Mouse (Mus musculus) embryonic fibroblast, embryonic 13.5 days (primary cell): ENCODE measurements around the gene Ppp1r3a. TPM values are rescaled to one million over a fixed set of nuclear protein-coding genes. Genes with fewer than 3 reads are reported as not detected.

Experiments
- H3K27ac ChIP-seq: 2 replicates; pipeline ENCODE4 v1.5.1; 2012; ENCODE audit warnings: low read length, control low read depth, inconsistent platforms; ENCODE audit not compliant: insufficient read depth
- H3K4me1 ChIP-seq: 2 replicates; pipeline ENCODE4 v1.6.1; 2011; ENCODE audit warnings: low read length; ENCODE audit not compliant: control insufficient read depth, insufficient read depth
- H3K4me3 ChIP-seq: 2 replicates; pipeline ENCODE4 v1.5.1; 2011; ENCODE audit warnings: mild to moderate bottlenecking, control low read depth, low read length; ENCODE audit not compliant: insufficient read depth
- CTCF ChIP-seq: IDR thresholded peaks from 2 replicates; pipeline ENCODE4 v1.5.1; 2011; ENCODE audit warnings: mild to moderate bottlenecking, control low read depth, low read length, moderate library complexity, borderline replicate concordance; ENCODE audit not compliant: insufficient read depth
- POLR2A ChIP-seq: IDR thresholded peaks from 2 replicates; pipeline ENCODE4 v1.6.1; 2011; ENCODE audit warnings: low read depth, mild to moderate bottlenecking, control low read depth, low read length, moderate library complexity
- polyA plus RNA-seq: library from polyadenylated mRNA; stranded (reverse); fragments of >200 nt; gene quantifications from 2 replicates; pipeline ENCODE4 v1.2.4, GENCODE M21; 2011; ENCODE audit warnings: low read depth; ENCODE audit not compliant: missing spikeins, insufficient read length

The Ppp1r3a gene
- polyA plus RNA-seq = 0.10 and 0.14 TPM in 2 replicates

GRCm38 (mm10) chr6:14754901-14755591, at the start of gene Ppp1r3a:
Ppp1r3a (minus strand) TSS chr6:14755274.
- Histone ChIP-seq H3K4me1 (no peaks in the 10 kb centered on the region), H3K27ac (no peak within 1 kb of the TSS), H3K4me3 (no peak within 1 kb of the TSS)
- TF ChIP-seq CTCF (no peak), POLR2A (no peak)

- Histone ChIP-seq H3K27ac (no peak overlapping the region), H3K4me3 (no peak overlapping the region), H3K4me1 (no peaks in the 10 kb centered on the region)
- TF ChIP-seq POLR2A = no peak
- no peak for TF ChIP-seq CTCF
These were observed 32.3 kb upstream of the Ppp1r3a start for GRCm38 (mm10) chr6:14787157-14787938.

GRCm38 (mm10) chr6:14777920-14778319, 22.8 kb upstream of the Ppp1r3a start:
- H3K4me1 ChIP-seq = no peaks in the 10 kb centered on the region
- no peak overlapping the region for H3K4me3 ChIP-seq
- H3K27ac ChIP-seq = no peak overlapping the region
- TF ChIP-seq CTCF (no peak), POLR2A (no peak)

GRCm38 (mm10) chr6:14771717-14772116, 16.6 kb upstream of the Ppp1r3a start:
- no peaks in the 10 kb centered on the region; the same call in 1 of the 2 replicates for H3K4me1 ChIP-seq
- no peak overlapping the region for H3K4me3 ChIP-seq
- peak overlapping the region; percentile 40 for H3K27ac ChIP-seq
- TF ChIP-seq POLR2A (no peak), CTCF (no peak)

- H3K4me3 ChIP-seq = no peak overlapping the region
- no peak overlapping the region for H3K27ac ChIP-seq
- TF ChIP-seq CTCF (no peak), POLR2A (no peak)
- no peaks in the 10 kb centered on the region for H3K4me1 ChIP-seq
These were observed 2.4 kb upstream of the Ppp1r3a start for GRCm38 (mm10) chr6:14757486-14757885.

GRCm38 (mm10) chr6:14753512-14753911, 1.6 kb downstream of the Ppp1r3a start:
- no peak for TF ChIP-seq POLR2A
- no peak for TF ChIP-seq CTCF
- Histone ChIP-seq H3K4me1 (no peaks in the 10 kb centered on the region), H3K4me3 (no peak overlapping the region), H3K27ac (no peak overlapping the region)

- no peaks in the 10 kb centered on the region for H3K4me1 ChIP-seq
- no peak overlapping the region for H3K27ac ChIP-seq
- H3K4me3 ChIP-seq = no peak overlapping the region
- TF ChIP-seq POLR2A (no peak), CTCF (no peak)
These were observed 2.9 kb downstream of the Ppp1r3a start for GRCm38 (mm10) chr6:14752211-14752610.

GRCm38 (mm10) chr6:14747000-14747399, 8.1 kb downstream of the Ppp1r3a start:
- H3K27ac ChIP-seq = no peak overlapping the region

GRCm38 (mm10) chr6:14736017-14736416, 19.1 kb downstream of the Ppp1r3a start:
- TF ChIP-seq POLR2A (no peak), CTCF (no peak)
- no peak overlapping the region for H3K27ac ChIP-seq
- H3K4me1 ChIP-seq = no peaks in the 10 kb centered on the region
- H3K4me3 ChIP-seq = no peak overlapping the region

More at GRCm38 (mm10) chr6:14747000-14747399, 8.1 kb downstream of the Ppp1r3a start:
- Histone ChIP-seq H3K4me3 (no peak overlapping the region), H3K4me1 (no peaks in the 10 kb centered on the region)
- TF ChIP-seq CTCF = no peak
- TF ChIP-seq POLR2A = no peak

- Histone ChIP-seq H3K27ac (no peak overlapping the region), H3K4me1 (no peaks in the 10 kb centered on the region), H3K4me3 (no peak overlapping the region)
- no peak for TF ChIP-seq CTCF
- no peak for TF ChIP-seq POLR2A
These were observed 24.1 kb downstream of the Ppp1r3a start for GRCm38 (mm10) chr6:14731011-14731410.
